Mouse (Mus musculus): Measurements from ENCODE around the gene Rdh8. TPM values are rescaled to one million over a fixed set of nuclear protein-coding genes. Genes with fewer than 3 reads are reported as not detected.

Rdh8 gene
- total and polyA plus RNA-seq, 3 experiments, result not detected

DNA sequence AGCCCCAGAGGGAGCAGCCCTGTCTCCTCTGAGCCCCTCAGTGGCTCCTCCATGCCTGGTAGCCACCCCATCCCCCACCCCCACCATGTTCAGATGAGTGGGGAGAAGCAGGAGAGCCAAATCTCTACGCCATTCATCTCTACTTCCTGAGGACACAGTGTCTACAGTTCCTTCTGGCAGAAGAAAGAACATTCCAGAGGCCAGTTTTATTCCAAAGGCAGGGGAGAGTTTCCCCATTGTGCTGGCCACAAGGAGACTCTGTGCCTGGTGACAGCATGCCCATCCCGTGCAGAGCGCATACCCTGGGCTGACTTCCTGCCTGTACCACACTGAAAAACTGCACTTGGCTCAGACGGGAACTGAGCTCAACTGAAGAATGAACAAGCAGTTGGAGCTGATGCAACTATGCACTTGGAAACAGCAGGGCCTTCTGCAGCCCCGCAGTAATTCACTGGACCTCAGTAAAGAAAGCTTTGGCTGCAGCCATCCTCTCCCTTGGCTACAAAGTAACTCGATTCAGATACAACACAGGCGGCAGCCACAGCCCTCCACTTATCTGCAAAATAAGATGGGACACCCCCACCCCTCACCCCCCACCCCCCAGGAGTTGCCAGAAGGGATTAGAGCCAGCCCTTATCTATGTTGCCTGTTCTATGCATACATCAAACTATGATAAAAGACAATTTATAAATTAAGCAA, 24.0 kb upstream of the Rdh8 start:
- peak; percentile 52 to 72 for DNase-seq
- Histone ChIP-seq H3K36me3 (ENCODE audit: control insufficient read depth, insufficient read depth, low read length) (no peaks in the 10 kb centered on the region), H3K9ac (ENCODE audit: low read depth, low read length) (no peak overlapping the region), H3K79me2 (replicated peaks; ENCODE audit: control insufficient read depth, insufficient read depth, low read length) (no peaks in the 10 kb centered on the region), H3K4me1 (ENCODE audit: control insufficient read depth, insufficient read depth, low read length) (peaks cover 2% of the 10 kb centered on the region), H3K27ac (peak overlapping the region; percentile 55), H3K27me3 (ENCODE audit: control insufficient read depth, insufficient read depth, low read length) (no peaks in the 10 kb centered on the region; the same call in 1 of the 2 replicates), H3K4me3 (no peak overlapping the region)
- intact Hi-C loops (cut with DNase I), result loop anchor here (2.0 kb wide), 1 partner anchor 33 kb away; no protein-coding TSS in a partner anchor
- 14% methylated on average over 7 of the region's 7 CpGs for WGBS
- TF ChIP-seq CTCF (IDR thresholded peaks at IDR 0.05) (no peak), EP300 (IDR thresholded peaks at IDR 0.05; ENCODE audit: insufficient read depth, low read depth, low read length) (0 out of 2 replicates have a peak, but pooled peaks have one; percentile 34)

- TF ChIP-seq CTCF (IDR thresholded peaks at IDR 0.05), result no peak; the same call in 1 of the 2 replicates
- no peak for TF ChIP-seq POLR2A (IDR thresholded peaks at IDR 0.05; ENCODE audit: insufficient read depth, low read depth, low read length)
- TF ChIP-seq EP300 (IDR thresholded peaks at IDR 0.05; ENCODE audit: insufficient read depth, low read depth, low read length), result peak; percentile 63; the same call in 1 of the 2 replicates
- no peak overlapping the region for H3K4me3 ChIP-seq
- H3K27me3 ChIP-seq (ENCODE audit: control insufficient read depth, insufficient read depth, low read length), result no peaks in the 10 kb centered on the region
- H3K27ac ChIP-seq, result no peak overlapping the region
- H3K9ac ChIP-seq (ENCODE audit: low read depth, low read length), result no peak overlapping the region
- WGBS, result 55% methylated on average over 13 of the region's 13 CpGs
- H3K4me1 ChIP-seq (ENCODE audit: control insufficient read depth, insufficient read depth, low read length), result peaks cover 1% of the 10 kb centered on the region; the same call in 1 of the 2 replicates
- peak; percentile 56 to 61 for DNase-seq
- H3K79me2 ChIP-seq (replicated peaks; ENCODE audit: control insufficient read depth, insufficient read depth, low read length), result no peaks in the 10 kb centered on the region
- intact Hi-C loops (cut with DNase I), result loop anchor here (1.0 to 2.0 kb wide), 2 partner anchors 26 to 64 kb away; no protein-coding TSS in a partner anchor
- no peaks in the 10 kb centered on the region for H3K36me3 ChIP-seq (ENCODE audit: control insufficient read depth, insufficient read depth, low read length)
These were observed 13.8 kb upstream of the Rdh8 start for GRCm38 (mm10) chr9:20804266-20805158.

DNA sequence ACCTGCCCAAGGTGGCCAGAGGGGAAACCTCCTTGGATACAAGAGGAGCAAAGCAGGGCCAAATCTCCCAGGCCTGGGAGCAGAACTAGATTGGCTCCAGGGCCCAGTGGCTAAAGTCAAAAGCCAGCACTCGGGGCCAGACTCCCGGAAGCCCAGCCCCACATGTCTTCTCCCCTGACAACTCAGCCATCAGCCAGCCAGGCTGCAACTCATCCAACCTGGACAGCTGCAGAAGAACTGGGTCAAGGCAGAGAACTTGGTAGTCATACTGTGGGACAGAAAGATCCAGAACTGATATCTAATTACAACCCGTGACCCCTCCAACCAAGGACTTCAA, 13.2 kb upstream of the Rdh8 start:
- no peaks in the 10 kb centered on the region for H3K27me3 ChIP-seq (ENCODE audit: control insufficient read depth, insufficient read depth, low read length)
- no peaks in the 10 kb centered on the region for H3K79me2 ChIP-seq (replicated peaks; ENCODE audit: control insufficient read depth, insufficient read depth, low read length)
- TF ChIP-seq CTCF (IDR thresholded peaks at IDR 0.05) (no peak), EP300 (IDR thresholded peaks at IDR 0.05; ENCODE audit: insufficient read depth, low read depth, low read length) (no peak), POLR2A (IDR thresholded peaks at IDR 0.05; ENCODE audit: insufficient read depth, low read depth, low read length) (no peak)
- H3K27ac ChIP-seq, result no peak overlapping the region; the same call in none of the 2 replicates
- intact Hi-C loops (cut with DNase I), result loop anchor here (2.0 kb wide), 1 partner anchor 26 kb away; no protein-coding TSS in a partner anchor
- WGBS, result 73% methylated on average over 3 of the region's 3 CpGs
- peak; percentile 66 to 75 for DNase-seq
- no peak overlapping the region for H3K4me3 ChIP-seq
- H3K9ac ChIP-seq (ENCODE audit: low read depth, low read length), result no peak overlapping the region
- H3K4me1 ChIP-seq (ENCODE audit: control insufficient read depth, insufficient read depth, low read length), result peaks cover 1% of the 10 kb centered on the region; the same call in 1 of the 2 replicates
- no peaks in the 10 kb centered on the region for H3K36me3 ChIP-seq (ENCODE audit: control insufficient read depth, insufficient read depth, low read length)

DNA sequence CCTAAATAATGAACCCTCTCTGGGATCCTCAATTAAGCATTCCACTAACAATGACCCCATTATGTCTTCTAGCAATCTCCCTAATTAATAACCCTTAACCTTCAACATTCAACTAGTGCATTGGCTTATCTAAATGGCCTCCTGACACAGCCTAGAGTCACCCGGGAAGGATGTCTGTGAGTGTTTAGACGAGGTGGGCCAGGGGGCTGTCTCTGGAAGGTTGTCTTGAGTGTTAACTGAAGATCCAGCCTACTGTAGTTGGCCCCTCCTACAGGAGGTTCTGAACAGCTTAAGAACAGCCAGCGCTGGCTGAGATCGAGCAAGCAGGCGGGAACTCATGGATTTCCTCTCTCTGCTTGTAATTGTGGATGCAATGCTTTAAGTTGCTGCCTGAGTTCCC, 12.6 kb upstream of the Rdh8 start:
- H3K27ac ChIP-seq, result peak overlapping the region; percentile 33
- no peak overlapping the region for H3K9ac ChIP-seq (ENCODE audit: low read depth, low read length)
- no peaks in the 10 kb centered on the region for H3K36me3 ChIP-seq (ENCODE audit: control insufficient read depth, insufficient read depth, low read length)
- no peaks in the 10 kb centered on the region for H3K27me3 ChIP-seq (ENCODE audit: control insufficient read depth, insufficient read depth, low read length)
- no peak for TF ChIP-seq POLR2A (IDR thresholded peaks at IDR 0.05; ENCODE audit: insufficient read depth, low read depth, low read length)
- no peak for TF ChIP-seq CTCF (IDR thresholded peaks at IDR 0.05)
- no peak for TF ChIP-seq EP300 (IDR thresholded peaks at IDR 0.05; ENCODE audit: insufficient read depth, low read depth, low read length)
- 38% methylated on average over 5 of the region's 5 CpGs for WGBS
- intact Hi-C loops (cut with DNase I), result loop anchor here (2.0 kb wide), 1 partner anchor 25 kb away; no protein-coding TSS in a partner anchor
- H3K4me3 ChIP-seq, result no peak overlapping the region
- peaks cover 1% of the 10 kb centered on the region; the same call in 1 of the 2 replicates for H3K4me1 ChIP-seq (ENCODE audit: control insufficient read depth, insufficient read depth, low read length)
- no peaks in the 10 kb centered on the region for H3K79me2 ChIP-seq (replicated peaks; ENCODE audit: control insufficient read depth, insufficient read depth, low read length)
- DNase-seq, result no peak

DNA sequence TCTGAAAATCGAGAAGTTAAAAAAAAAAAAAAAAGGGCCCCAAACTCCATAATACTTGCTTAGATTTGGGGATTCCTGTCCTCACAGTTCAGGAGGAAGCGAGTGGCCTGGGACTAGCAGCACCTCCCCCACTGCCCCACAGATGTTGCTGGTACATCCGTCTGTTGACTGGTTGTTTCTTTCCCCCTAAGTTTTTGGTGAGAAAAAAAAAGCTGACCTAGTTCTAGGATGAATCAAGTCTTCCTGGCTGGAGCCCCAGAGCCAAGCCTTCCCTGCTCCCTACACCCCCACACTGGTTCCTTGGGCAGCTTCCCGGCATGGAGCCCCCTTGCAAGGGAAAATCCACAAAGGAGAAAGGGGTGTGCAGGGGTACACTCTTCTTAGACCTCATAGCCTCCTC, 8.0 kb upstream of the Rdh8 start:
- 30% methylated on average over 4 of the region's 4 CpGs for WGBS
- H3K27ac ChIP-seq, result peak overlapping the region; percentile 28; the same call in 1 of the 2 replicates
- peak; percentile 59 to 61 for DNase-seq
- no peaks in the 10 kb centered on the region; the same call in 1 of the 2 replicates for H3K4me1 ChIP-seq (ENCODE audit: control insufficient read depth, insufficient read depth, low read length)
- no peaks in the 10 kb centered on the region for H3K36me3 ChIP-seq (ENCODE audit: control insufficient read depth, insufficient read depth, low read length)
- H3K27me3 ChIP-seq (ENCODE audit: control insufficient read depth, insufficient read depth, low read length), result no peaks in the 10 kb centered on the region
- intact Hi-C loops (cut with DNase I), result no loop called here
- no peak for TF ChIP-seq CTCF (IDR thresholded peaks at IDR 0.05)
- H3K9ac ChIP-seq (ENCODE audit: low read depth, low read length), result no peak overlapping the region
- no peak overlapping the region for H3K4me3 ChIP-seq
- H3K79me2 ChIP-seq (replicated peaks; ENCODE audit: control insufficient read depth, insufficient read depth, low read length), result no peaks in the 10 kb centered on the region

All from heart, adult 2 months (tissue).